Mouse (Mus musculus): ENCODE data around the gene Acnat1.
A peak's percentile ranks its signal among the peaks of the same experiment; 100 is the strongest.

GRCm38 (mm10) chr4:49485442-49485841 lies 11.7 kb upstream of the Acnat1 start:
- no peak for TF ChIP-seq CTCF (IDR thresholded peaks at IDR 0.05; ENCODE audit: low read depth)
- TF ChIP-seq EP300 (IDR thresholded peaks at IDR 0.05; ENCODE audit: low read depth) = peak; percentile 73

Measured in liver, postnatal 0 days (tissue).